Mouse (Mus musculus): ENCODE measurements around the gene Zfp367.

Zfp367 gene

DNA sequence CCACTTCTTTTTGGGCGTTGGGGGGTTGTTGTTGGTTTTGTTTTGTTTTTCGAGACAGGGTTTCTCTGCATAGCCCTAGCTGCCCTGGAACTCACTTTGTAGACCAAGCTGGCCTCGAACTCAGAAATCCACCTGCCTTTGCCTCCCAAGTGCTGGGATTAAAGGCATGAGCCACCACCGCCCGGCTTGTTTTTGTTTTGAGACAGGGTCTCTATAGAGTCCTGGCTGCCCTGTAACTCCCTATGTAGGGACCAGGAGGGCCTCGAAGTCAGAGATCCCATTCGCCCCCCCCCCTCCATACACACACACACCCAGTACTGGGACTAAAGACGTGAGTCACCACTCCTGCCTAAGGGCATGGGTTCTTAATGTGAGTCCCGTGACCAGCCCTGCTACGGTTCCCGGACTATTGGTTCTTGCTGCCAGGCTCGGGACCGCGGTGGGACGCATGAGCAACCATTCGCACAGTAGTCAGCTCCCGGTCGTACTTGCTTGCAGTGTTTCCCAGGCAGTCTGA, 807 bp upstream of the Zfp367 start:
- DNase-seq = peak; percentile 63

DNA sequence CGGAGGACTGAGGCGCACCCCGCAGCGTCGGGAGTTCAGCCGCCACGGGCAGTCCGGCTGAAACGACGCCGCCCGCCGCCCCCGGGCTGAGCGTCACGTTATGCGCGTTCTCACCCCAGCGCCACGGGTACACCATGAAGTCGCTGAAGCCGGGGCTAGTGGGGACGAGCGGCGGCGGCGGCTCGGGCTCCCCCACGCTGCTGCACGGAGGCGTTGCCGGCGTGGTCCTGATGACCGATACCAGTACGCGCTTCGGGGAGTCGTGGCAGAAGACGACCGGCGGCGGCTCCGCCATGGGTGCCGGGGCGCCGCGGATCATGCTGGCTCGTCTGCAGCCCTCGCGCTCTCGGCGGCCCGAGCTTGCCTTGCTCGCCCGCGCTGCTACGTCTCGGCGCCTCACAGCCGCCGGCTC, 325 bp downstream of the Zfp367 start:
- no peak for DNase-seq

DNA sequence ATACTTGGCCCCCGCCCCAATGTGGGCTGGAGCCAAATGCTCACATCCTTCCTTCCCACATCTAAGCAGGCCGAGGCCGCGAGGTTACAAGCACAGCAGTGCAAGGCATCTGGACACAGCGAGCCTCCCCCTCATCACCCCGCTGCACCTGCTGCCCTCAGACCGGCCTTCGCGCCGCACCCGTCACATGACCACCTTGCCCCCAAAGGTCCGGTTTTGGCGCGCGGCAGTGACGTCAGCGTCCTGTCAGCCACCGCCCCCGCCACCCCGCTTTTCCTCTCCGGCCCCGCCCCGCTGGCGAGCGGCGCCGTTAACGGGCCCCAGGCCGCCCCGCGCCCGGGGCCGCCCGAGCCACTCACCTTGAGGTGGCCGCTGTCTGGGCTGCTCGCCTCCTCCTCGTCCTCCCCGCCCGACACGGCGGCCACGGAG, 747 bp downstream of the Zfp367 start:
- DNase-seq = peak; percentile 89

DNA sequence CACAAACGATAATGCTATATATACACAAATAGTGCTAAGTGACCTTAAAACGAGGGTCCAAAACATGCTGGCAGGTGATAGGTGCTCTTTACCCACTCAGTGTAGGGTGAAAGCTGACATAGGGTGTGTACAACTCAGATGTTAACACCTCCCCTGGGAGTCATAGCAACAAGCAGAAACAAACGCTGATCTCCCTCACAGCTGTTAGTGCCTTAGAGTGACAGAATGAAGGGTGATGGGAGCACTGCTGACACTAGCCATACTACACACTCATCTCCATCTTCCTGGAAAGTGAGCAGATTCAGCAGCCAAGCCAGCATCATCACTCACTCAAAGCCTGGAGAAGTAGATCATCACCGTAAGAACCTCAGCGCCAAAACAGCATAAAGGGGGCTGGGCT, 2.9 kb downstream of the Zfp367 start:
- no peak for DNase-seq

DNA sequence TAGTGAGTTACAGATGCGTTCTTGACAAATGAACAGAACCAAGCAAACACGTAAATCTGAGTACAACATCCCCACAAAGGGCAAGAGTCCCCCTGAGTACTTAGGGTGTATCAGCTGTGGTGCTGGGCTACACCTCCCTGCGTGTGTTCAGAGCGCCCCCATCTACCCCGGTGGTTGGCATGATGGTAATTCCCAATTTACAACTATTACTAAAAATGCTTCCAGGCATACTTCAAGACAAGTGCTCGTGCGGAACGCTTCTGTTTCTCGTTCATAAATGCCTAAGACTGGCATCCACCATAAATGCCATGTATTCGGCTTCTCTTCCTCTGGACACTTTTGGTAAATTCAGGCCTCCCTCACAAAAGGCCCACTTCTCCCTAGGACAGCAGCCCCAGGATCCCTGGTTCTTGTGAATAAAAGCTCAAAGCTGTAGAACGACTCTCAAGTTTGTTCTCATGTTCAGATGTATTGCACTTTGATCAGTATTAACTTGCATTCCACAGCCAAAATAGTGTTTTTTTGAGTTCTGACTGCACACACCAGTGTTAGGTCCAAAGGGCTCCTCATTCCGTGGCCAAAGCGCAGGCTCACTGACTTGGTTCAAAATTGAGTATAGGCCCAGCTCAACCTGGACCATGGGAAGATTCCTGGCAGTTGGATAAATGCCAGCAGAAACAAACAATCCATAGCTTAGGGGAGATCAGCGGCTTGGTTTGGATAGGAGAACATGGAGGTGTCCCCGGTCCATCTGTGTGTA, 23.2 kb downstream of the Zfp367 start:
- no peak for DNase-seq

- no peak for DNase-seq
These were observed 24.0 kb downstream of the Zfp367 start, which contains the start of gene Slc35d2 for GRCm38 (mm10) chr13:64128858-64129615. TSS of gene Slc35d2 (minus strand) at chr13:64129368.

GRCm38 (mm10) chr13:64126316-64126715, 26.7 kb downstream of the Zfp367 start:
- DNase-seq = no peak

DNA sequence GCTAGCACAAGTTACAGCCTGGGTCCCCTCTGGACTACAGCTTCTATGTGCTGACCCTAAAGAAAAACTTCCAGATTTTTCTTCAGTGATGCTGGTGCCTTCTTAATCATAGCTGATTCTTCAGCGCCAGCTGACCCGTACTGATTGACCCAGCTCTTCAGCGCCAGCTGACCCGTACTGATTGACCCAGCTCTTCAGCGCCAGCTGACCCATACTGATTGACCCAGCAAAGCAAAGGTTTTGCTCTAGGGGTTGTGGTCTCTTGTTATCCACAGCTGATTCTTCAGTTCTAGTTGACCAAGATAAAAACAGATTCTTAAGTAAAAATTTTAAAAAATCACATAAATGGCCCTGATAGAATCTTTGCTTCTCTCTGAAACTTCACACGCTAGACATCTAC, 28.1 kb downstream of the Zfp367 start:
- no peak for DNase-seq

- no peak for DNase-seq
These were observed 29.4 kb downstream of the Zfp367 start for GRCm38 (mm10) chr13:64123491-64124188.

DNA sequence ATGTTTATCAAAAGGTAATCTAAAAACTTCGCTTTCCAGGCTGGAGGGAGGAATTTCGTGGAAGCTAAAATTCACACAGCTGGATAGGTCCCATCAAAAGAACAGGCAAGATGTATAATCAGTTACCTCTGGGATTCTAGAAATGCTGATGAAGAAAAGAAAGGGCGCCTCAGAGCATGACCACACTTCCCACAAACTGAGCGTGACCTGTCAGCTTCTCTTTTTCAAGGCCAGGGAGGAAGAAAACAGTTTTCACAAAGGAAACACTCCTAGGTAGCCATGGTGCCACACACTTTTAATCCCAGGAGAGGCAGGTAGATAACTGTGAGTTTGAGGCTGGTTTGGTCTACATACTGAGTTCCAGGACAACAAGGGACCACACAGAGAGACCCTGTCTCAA, 32.2 kb downstream of the Zfp367 start:
- no peak for DNase-seq

- no peak for DNase-seq
These were observed 35.6 kb downstream of the Zfp367 start for GRCm38 (mm10) chr13:64117442-64117841.

GRCm38 (mm10) chr13:64110421-64110820, 42.6 kb downstream of the Zfp367 start:
- DNase-seq = no peak

DNA sequence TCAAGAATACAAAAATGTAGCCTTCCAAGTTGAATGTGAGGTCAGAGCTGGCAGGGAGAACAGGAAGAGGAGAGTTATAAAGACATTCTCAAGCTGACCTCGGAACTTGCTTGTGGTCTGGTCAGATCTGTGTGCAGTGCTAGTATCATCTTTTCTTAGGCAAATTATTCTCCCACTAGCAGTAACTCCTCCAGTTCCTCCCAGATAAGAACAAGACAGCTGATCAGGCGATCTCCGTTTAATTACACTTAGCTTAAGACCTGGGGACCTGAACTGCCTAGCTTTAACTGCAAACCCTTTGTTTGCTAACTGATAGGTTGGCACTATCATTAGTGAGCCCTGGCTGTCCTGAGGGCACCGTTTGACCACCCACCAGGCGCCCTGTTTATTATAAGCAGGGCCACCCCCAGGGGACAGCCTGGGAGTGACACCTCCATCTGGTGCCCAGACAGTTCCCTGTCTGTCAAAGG, 44.6 kb downstream of the Zfp367 start:
- peak; percentile 12 for DNase-seq

DNA sequence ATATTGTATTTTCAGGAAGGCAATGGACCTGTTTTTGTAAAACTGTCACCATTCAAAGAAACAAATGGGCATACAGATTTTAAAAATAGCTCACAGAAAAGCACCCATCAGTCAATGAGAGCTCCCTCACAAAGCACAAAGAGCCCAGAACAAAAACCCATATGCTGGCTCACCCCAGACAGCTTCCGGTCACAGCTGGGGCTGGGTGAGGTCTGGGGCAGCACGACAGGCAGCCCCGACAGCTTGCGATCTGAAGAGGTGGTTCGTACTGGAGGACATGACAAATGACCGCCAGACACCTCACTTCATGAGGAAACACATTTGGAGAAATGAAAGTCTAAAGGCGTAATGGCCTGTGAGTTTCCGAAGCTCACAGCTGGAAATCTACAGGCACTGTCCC, 45.5 kb downstream of the Zfp367 start:
- no peak for DNase-seq

DNA sequence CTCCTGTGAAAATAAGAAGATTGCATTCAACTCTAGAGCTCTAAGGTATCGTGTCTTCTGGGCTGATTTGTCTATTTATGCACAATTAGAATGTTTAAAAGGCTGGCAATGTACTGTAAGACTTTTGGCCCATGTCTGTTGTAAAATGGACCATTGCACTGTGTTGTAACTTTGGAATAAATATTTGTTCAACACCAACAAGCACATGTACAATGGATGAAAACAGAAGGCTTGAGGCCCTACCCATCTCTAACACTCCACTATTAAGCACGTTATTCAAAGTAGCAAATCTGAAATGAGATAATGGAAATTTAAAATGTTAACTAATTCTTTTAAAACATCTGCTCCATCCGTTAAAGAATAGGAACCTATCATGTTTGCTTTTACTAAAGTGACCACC, 45.9 kb downstream of the Zfp367 start:
- no peak for DNase-seq

- no peak for DNase-seq
These were observed 47.3 kb downstream of the Zfp367 start for GRCm38 (mm10) chr13:64105690-64106089.

DNA sequence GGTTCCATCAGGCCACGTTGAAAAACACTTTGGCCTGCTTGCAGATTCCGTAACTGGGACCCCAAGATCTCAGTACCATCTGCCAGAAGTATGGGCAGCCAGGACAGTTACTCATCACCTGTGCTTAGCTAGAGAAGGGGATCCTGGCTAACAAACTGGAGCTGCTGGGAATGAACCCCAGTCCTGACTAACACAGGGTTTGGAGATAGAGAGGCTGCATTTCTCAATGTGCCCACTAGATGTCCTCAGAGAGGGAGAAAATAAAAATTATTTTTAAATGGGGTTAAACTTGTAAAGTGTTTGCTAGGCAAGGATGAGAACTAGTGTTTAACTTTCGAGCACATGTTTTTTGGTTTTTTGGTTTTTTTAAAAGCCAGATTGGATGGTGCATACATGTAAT, 52.8 kb downstream of the Zfp367 start:
- DNase-seq = no peak

DNA sequence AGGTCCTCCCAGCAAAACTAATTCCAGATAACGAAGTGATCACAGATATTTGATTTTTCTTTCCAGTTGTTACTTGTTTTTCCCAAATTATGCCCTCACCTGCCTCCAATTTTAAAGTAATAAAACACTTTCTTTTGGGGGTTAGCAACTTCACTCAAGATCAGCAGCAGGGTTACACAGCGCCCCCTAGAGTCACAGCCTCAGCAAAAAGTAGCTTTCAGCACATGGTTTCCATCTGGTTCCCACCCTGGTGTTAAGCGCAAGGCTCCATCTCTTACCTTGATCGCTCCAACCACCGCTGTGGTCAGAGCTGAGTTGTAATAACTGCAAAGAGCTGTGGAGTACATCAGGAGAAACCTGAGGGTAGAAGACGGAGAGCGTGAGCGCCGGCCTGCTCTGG, 54.0 kb downstream of the Zfp367 start:
- no peak for DNase-seq

DNA sequence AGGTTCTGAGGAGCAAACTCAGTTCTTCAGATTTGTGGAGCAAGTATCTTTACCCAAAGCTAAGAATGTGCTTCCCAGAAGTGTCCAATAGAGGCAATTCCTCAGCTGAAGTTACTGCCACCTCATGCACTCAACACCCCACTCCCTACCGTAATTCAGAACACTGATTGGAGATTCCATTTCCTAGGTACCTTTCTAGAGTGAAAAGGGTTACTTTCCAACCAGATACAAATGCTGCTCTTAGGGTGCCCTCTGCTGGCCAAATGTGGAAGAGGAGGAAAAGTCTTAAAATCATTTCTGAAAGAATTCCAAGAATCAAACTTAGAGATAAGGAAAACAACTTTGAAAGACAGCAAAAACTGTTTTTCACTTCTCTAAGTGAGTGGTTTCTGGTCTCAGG, 59.7 kb downstream of the Zfp367 start:
- DNase-seq = no peak

DNA sequence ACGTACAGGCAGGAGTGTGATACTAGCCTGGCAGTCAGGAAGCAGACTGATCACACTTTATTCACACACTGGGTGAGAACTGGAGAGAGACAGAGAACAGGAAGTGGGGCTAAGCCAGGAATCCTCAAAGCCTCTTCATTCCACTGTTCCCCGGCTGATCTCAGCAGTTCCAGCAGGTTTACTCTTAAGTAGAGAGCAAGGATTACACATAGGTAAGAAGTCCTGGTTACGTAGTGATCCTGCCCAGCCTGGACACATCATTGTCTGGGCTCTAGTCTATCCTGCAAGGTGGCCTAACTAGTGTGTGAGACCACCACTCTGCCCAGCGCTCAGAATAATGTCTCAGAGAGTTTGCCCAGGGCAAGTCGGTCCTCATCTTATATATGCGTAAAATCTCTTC, 60.2 kb downstream of the Zfp367 start:
- DNase-seq = no peak

GRCm38 (mm10) chr13:64092141-64092540, 60.9 kb downstream of the Zfp367 start:
- DNase-seq = no peak

DNA sequence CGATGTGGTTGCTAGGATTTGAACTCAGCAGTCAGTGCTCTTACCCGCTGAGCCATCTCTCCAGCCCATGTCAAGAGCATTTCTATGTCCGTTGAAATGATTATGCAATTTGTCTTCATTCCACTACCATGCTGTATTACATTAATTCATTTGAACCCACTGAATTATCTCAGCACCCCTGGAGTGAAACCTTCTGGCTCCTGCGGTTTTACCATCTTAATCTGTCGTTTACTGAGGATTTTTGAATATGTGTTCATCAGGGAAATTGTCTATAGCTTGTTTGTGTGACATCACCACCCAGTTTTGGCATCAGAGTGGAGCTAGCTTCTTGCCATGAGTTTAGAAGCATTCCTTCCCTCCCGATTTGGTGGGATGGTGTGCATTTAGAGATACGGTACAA, 62.0 kb downstream of the Zfp367 start:
- no peak for DNase-seq

- no peak for DNase-seq
These were observed 62.7 kb downstream of the Zfp367 start for GRCm38 (mm10) chr13:64090278-64090677.
